Mouse (Mus musculus) neural tube, embryonic 12.5 days (tissue): ENCODE data around the gene Gm4553. TPM values are rescaled to one million over a fixed set of nuclear protein-coding genes. Genes with fewer than 3 reads are reported as not detected.
"Not testable (repeated sequence)": the region's sequence is repeated elsewhere in the genome, so short reads cannot be mapped to it uniquely, and the experiment has no call there.

Source experiments
- ATAC-seq: fragments of 200-750 bp; cut with Nextera tagmentation; 2 replicates; pipeline ENCODE4 v1.8.0; 2017; ENCODE audit warnings: low read depth, mild to moderate bottlenecking, moderate TSS enrichment, moderate library complexity; ENCODE audit not compliant: low FRiP score
- H3K27ac ChIP-seq: fragments of 300-500 bp; sonication (generic); 2 replicates; pipeline ENCODE4 v1.5.1; 2016
- H3K27me3 ChIP-seq: fragments of 300-500 bp; sonication (generic); replicated peaks from 2 replicates; pipeline ENCODE4 v1.6.1; 2016; ENCODE audit warnings: mild to moderate bottlenecking
- H3K36me3 ChIP-seq: fragments of 300-500 bp; sonication (generic); 2 replicates; pipeline ENCODE4 v1.6.1; 2016; ENCODE audit warnings: mild to moderate bottlenecking
- H3K4me1 ChIP-seq: fragments of 300-500 bp; sonication (generic); 2 replicates; pipeline ENCODE4 v1.6.1; 2016
- H3K4me2 ChIP-seq: fragments of 300-500 bp; sonication (generic); replicated peaks from 2 replicates; pipeline ENCODE4 v1.6.1; 2016; ENCODE audit warnings: mild to moderate bottlenecking
- H3K4me3 ChIP-seq: fragments of 300-500 bp; sonication (generic); 2 replicates; pipeline ENCODE4 v1.5.1; 2016
- H3K9ac ChIP-seq: fragments of 300-500 bp; sonication (generic); 2 replicates; pipeline ENCODE4 v1.6.1; 2016; ENCODE audit warnings: mild to moderate bottlenecking
- H3K9me3 ChIP-seq: fragments of 300-500 bp; sonication (generic); 2 replicates; pipeline ENCODE4 v1.6.1; 2016; ENCODE audit warnings: mild to moderate bottlenecking
- WGBS: fragments of 180-500 bp; shearing (Covaris S2); methylation state at CpG from one replicate; pipeline ENCODE4 v1.1.7; 2016; 5-methylcytosine and 5-hydroxymethylcytosine counted together
- polyA plus RNA-seq: library from polyadenylated mRNA; unstranded; fragments of >200 nt; fragmentation: Nextera tagmentation; extraction: Ambion mirVana; gene quantifications from 2 replicates; pipeline ENCODE4 v1.2.1, GENCODE M21; 2016

Gene Gm4553
- polyA plus RNA-seq, 1 experiment from 2014 or later = not detected

DNA sequence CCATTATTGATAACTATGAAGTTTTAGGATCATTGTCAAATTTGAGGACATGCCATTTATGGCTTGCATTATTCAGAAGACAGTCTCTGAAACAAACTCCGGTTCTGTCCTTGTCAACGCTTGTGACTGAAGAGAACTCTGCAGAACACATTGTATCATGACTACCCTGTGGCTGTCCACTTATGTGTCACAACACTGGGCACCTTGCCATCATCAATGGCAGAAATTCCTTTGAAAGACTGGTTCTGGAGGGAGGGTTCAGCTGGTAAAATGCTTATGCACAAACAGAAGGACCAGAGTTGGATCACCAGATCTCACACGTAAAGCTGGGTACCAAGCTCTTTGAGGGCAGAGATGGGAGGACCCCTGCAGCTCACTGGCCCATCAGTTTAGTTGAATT lies 6.2 kb downstream of the Gm4553 start:
- 95% methylated on average over 3 of the region's 3 CpGs for WGBS
- Histone ChIP-seq H3K4me2 (no peak overlapping the region), H3K9me3 (no peaks in the 10 kb centered on the region), H3K4me3 (no peak overlapping the region), H3K9ac (no peak overlapping the region), H3K27ac (no peak overlapping the region), H3K27me3 (no peaks in the 10 kb centered on the region), H3K36me3 (no peaks in the 10 kb centered on the region), H3K4me1 (no peaks in the 10 kb centered on the region)
- ATAC-seq = no peak

DNA sequence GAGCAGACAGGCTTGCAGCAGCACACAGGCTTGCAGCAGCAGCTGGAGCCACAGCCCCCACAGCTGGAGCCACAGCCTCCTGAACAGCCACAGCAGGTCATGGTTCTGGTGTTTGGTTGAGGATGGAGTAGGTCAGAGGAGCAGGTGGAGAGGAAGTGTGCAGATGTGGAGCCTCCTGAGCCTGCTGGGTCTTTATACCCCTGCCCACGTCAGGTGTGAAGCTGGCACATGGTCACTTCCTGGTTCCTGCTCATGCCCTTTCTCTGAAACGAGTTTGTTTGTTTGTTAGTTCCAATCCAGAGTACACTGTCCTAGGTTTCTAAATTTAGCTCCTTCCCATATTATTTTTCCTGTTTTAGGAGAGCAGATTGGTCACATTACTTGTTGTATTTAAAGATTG lies 8.5 kb downstream of the Gm4553 start, which contains the start of gene Gm29735:
Gm29735 (minus strand) TSS at position 101 of the 400 bp plus-strand sequence.
- H3K4me2 ChIP-seq, H3K27me3 ChIP-seq, H3K9me3 ChIP-seq, H3K9ac ChIP-seq, H3K27ac ChIP-seq, H3K4me3 ChIP-seq, H3K4me1 ChIP-seq, ATAC-seq, H3K36me3 ChIP-seq: not testable (repeated sequence)
- 53% methylated on average over 2 of the region's 2 CpGs for WGBS

DNA sequence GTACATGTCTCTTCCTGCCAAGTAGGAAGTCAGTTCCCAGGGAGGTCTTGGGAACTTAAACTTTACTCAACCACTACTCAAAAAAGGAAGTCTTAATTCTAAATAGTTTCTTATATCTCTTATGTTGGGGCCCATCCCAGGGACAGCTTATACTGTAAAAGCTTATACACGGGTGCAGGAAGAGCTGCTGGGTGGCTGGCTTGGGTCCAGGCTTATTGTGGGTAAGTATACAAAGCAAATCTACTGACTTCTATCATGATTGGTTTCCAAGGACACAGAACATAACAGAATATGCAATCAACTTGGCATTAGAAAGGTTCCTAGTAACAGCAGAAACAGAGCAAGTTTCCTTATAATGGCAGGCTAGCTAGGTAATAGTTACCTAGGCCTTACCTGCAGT lies 10.2 kb downstream of the Gm4553 start:
- Histone ChIP-seq H3K4me3 (no peak overlapping the region), H3K27ac (no peak overlapping the region), H3K4me1 (no peaks in the 10 kb centered on the region), H3K9ac (no peak overlapping the region), H3K27me3 (no peaks in the 10 kb centered on the region), H3K4me2 (no peak overlapping the region), H3K9me3 (no peaks in the 10 kb centered on the region), H3K36me3 (no peaks in the 10 kb centered on the region)
- no peak for ATAC-seq
- WGBS = 82% methylated on average over 1 of the region's 1 CpGs

DNA sequence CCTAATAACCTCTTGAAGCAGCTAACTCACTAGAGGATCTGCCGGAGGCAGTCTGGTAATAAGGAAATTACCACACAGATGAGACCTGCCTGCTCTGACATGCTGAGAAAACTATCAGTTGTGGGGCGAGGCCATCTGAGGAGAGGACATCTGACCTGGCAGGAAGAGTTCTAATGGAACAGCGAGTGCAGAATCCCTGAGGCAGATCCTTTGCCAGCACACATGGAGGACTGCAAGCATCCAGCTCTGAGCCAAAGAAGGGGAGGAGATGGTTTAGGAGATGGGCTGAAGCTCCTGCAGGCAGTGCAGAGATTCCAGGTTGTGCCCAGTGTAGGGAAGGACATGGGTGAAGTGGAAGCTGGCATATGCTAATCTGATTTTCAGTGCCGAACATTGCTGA lies 13.3 kb downstream of the Gm4553 start:
- Histone ChIP-seq H3K9ac (no peak overlapping the region), H3K4me3 (no peak overlapping the region), H3K4me1 (no peaks in the 10 kb centered on the region), H3K9me3 (no peaks in the 10 kb centered on the region), H3K4me2 (no peak overlapping the region), H3K36me3 (no peaks in the 10 kb centered on the region), H3K27ac (no peak overlapping the region), H3K27me3 (no peaks in the 10 kb centered on the region)
- no peak for ATAC-seq
- WGBS = 78% methylated on average over 4 of the region's 4 CpGs

GRCm38 (mm10) chr7:142148633-142149032 lies 16.9 kb downstream of the Gm4553 start:
- no peaks in the 10 kb centered on the region for H3K36me3 ChIP-seq
- ATAC-seq = no peak
- no peaks in the 10 kb centered on the region for H3K9me3 ChIP-seq
- no peaks in the 10 kb centered on the region for H3K4me1 ChIP-seq
- no peaks in the 10 kb centered on the region for H3K27me3 ChIP-seq
- H3K4me3 ChIP-seq = no peak overlapping the region
- H3K27ac ChIP-seq = no peak overlapping the region
- no peak overlapping the region for H3K4me2 ChIP-seq
- no peak overlapping the region for H3K9ac ChIP-seq

GRCm38 (mm10) chr7:142146033-142146432 lies 19.5 kb downstream of the Gm4553 start:
- no peak for ATAC-seq
- 6% methylated on average over 1 of the region's 1 CpGs for WGBS
- no peaks in the 10 kb centered on the region for H3K36me3 ChIP-seq
- H3K27me3 ChIP-seq = no peaks in the 10 kb centered on the region
- H3K27ac ChIP-seq = no peak overlapping the region
- H3K4me1 ChIP-seq = no peaks in the 10 kb centered on the region
- H3K4me3 ChIP-seq = no peak overlapping the region
- no peak overlapping the region for H3K9ac ChIP-seq
- H3K4me2 ChIP-seq = no peak overlapping the region
- H3K9me3 ChIP-seq = no peaks in the 10 kb centered on the region

- no peak overlapping the region for H3K4me3 ChIP-seq
- H3K27ac ChIP-seq = no peak overlapping the region
- ATAC-seq = no peak
- H3K9ac ChIP-seq = no peak overlapping the region
- H3K27me3 ChIP-seq = no peaks in the 10 kb centered on the region
- no peaks in the 10 kb centered on the region for H3K36me3 ChIP-seq
- H3K9me3 ChIP-seq = no peaks in the 10 kb centered on the region
- H3K4me1 ChIP-seq = no peaks in the 10 kb centered on the region
- no peak overlapping the region for H3K4me2 ChIP-seq
- 56% methylated on average over 4 of the region's 4 CpGs for WGBS
Observed at GRCm38 (mm10) chr7:142145413-142145940, 20.1 kb downstream of the Gm4553 start.

DNA sequence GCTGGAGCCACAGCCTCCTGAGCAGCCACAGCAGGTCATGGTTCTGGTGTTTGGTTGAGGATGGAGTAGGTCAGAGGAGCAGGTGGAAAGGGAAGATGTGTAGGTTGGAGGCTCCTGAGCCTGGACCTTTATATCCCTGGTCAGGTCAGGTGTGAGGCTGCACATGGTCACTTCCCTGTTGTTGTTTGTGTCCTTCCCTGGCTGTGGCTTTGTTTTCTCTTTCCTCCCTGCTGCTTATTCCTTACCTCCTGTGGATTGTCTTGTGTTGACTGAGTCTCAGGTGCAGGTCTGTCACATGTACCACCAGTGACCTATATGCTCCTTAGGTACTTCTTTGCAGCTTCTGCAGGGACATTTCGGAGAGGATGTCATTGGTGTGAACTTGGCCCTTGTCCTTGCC lies 21.0 kb downstream of the Gm4553 start, which contains the start of gene Gm45337:
Gm45337 (minus strand) TSS at position 101 of the 400 bp plus-strand sequence.
- H3K9me3 ChIP-seq = no peaks in the 10 kb centered on the region
- 78% methylated on average over 1 of the region's 1 CpGs for WGBS

GRCm38 (mm10) chr7:142143506-142144010 lies 22.0 kb downstream of the Gm4553 start:
- H3K4me2 ChIP-seq, H3K4me3 ChIP-seq, H3K36me3 ChIP-seq, H3K9ac ChIP-seq, H3K9me3 ChIP-seq, ATAC-seq, H3K27ac ChIP-seq, H3K27me3 ChIP-seq, H3K4me1 ChIP-seq: not testable (repeated sequence)
- 67% methylated on average over 1 of the region's 1 CpGs for whole genome bisulfite sequencing

More for the DNA sequence above, 21.0 kb downstream of the Gm4553 start, which contains the start of gene Gm45337:
- no peaks in the 10 kb centered on the region for H3K36me3 ChIP-seq
- no peaks in the 10 kb centered on the region for H3K27me3 ChIP-seq
- no peak within 1 kb of the TSS for H3K4me2 ChIP-seq
- H3K9ac ChIP-seq = no peak within 1 kb of the TSS
- ATAC-seq = no peak
- no peak within 1 kb of the TSS for H3K4me3 ChIP-seq
- no peaks in the 10 kb centered on the region for H3K4me1 ChIP-seq
- H3K27ac ChIP-seq = no peak within 1 kb of the TSS

DNA sequence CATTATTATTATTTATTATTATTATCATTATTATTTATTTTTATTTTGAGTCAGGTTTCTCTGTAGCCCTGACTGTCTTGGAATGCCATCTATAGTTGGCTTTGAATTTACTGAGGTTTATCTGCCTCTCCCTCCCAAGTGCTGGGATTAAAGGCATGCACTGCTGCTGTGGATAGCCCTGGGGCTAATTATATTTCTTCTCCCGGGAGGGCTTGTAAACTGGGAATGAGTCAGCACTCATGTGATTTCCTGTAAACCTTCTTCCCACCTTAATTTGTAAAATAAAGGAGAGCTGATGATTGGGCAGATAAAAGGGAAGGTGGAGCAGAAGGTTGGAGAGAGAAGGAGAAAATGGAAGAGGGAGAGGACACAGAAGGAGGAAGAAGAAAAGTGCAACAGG lies 24.8 kb downstream of the Gm4553 start:
- no peak overlapping the region for H3K4me2 ChIP-seq
- H3K27ac ChIP-seq = no peak overlapping the region
- no peaks in the 10 kb centered on the region for H3K36me3 ChIP-seq
- no peaks in the 10 kb centered on the region for H3K4me1 ChIP-seq
- H3K9me3 ChIP-seq = no peaks in the 10 kb centered on the region
- ATAC-seq = no peak
- no peak overlapping the region for H3K4me3 ChIP-seq
- WGBS = 11% methylated on average over 1 of the region's 1 CpGs
- no peaks in the 10 kb centered on the region for H3K27me3 ChIP-seq
- no peak overlapping the region for H3K9ac ChIP-seq

DNA sequence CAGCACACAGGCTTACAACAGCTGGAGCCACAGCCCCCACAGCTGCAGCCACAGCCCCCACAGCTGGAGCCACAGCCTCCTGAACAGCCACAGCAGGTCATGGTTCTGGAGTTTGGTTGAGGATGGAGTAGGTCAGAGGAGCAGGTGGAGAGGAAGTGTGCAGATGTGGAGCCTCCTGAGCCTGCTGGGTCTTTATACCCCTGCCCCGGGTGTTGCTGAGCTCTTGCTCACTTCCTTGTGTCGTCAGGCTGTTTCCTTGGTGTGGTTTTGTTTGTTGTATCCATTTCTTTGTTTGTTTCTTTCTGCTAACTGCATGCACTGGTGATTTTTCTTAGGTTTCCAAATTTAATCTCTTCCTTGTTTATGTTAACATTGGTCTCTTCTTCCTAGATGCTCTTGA lies 29.6 kb downstream of the Gm4553 start, which contains the start of gene Gm39115:
Gm39115 (minus strand) TSS at position 101 of the 400 bp plus-strand sequence.
- not testable (repeated sequence) for H3K27me3 ChIP-seq, ATAC-seq, H3K36me3 ChIP-seq, H3K4me2 ChIP-seq, H3K27ac ChIP-seq, H3K4me3 ChIP-seq, H3K9ac ChIP-seq, H3K9me3 ChIP-seq, H3K4me1 ChIP-seq
- 49% methylated on average over 2 of the region's 2 CpGs for WGBS

GRCm38 (mm10) chr7:142134206-142134995 lies 31.1 kb downstream of the Gm4553 start:
- Histone ChIP-seq H3K36me3 (no peaks in the 10 kb centered on the region), H3K27me3 (no peaks in the 10 kb centered on the region), H3K27ac (no peak overlapping the region), H3K4me1 (no peaks in the 10 kb centered on the region), H3K4me3 (no peak overlapping the region), H3K9ac (no peak overlapping the region), H3K4me2 (no peak overlapping the region), H3K9me3 (no peaks in the 10 kb centered on the region)
- 57% methylated on average over 4 of the region's 4 CpGs for WGBS
- ATAC-seq = no peak
